Mouse (Mus musculus) C2C12 (cell line): ENCODE measurements around the gene Rnf186. TPM values are rescaled to one million over a fixed set of nuclear protein-coding genes. Genes with fewer than 3 reads are reported as not detected.

Experiments
- H3K27me3 ChIP-seq: one replicate; pipeline ENCODE4 v1.6.1; 2011; ENCODE audit not compliant: control insufficient read depth, insufficient read depth, insufficient read length
- H3K36me3 ChIP-seq: one replicate; pipeline ENCODE4 v1.6.1; 2011; ENCODE audit not compliant: control insufficient read depth, insufficient read depth
- H3K4me3 ChIP-seq: one replicate; pipeline ENCODE4 v1.5.1; 2011; ENCODE audit warnings: mild to moderate bottlenecking, control low read depth; ENCODE audit not compliant: poor library complexity, insufficient read depth, severe bottlenecking
- H3K79me2 ChIP-seq: one replicate; pipeline ENCODE4 v1.6.1; 2011; ENCODE audit not compliant: control insufficient read depth, insufficient read depth
- H3K79me3 ChIP-seq: one replicate; pipeline ENCODE4 v1.6.1; 2011; ENCODE audit warnings: low read depth, control low read depth
- H3ac ChIP-seq: one replicate; pipeline ENCODE3; 2011; ENCODE audit warnings: low read depth; ENCODE audit not compliant: control insufficient read depth, insufficient read length
- CEBPB ChIP-seq: IDR thresholded peaks from one replicate; pipeline ENCODE4 v1.6.1; 2011; ENCODE audit warnings: low read depth, mild to moderate bottlenecking, control low read depth, moderate library complexity
- CTCF ChIP-seq: IDR thresholded peaks from one replicate; pipeline ENCODE4 v1.5.1; 2011; ENCODE audit not compliant: control insufficient read depth, insufficient read depth, insufficient read length
- FOSL1 ChIP-seq: IDR thresholded peaks from one replicate; pipeline ENCODE4 v1.8.0; 2011; ENCODE audit warnings: mild to moderate bottlenecking, low read length; ENCODE audit not compliant: poor library complexity, insufficient read depth, severe bottlenecking
- MAX ChIP-seq: IDR thresholded peaks from one replicate; pipeline ENCODE4 v1.6.1; 2011; ENCODE audit warnings: mild to moderate bottlenecking, control low read depth
- MYOD1 ChIP-seq: IDR thresholded peaks from one replicate; pipeline ENCODE4 v1.6.1; 2011; ENCODE audit warnings: low read depth; ENCODE audit not compliant: control insufficient read depth, insufficient read length
- MYOG ChIP-seq: IDR thresholded peaks from one replicate; pipeline ENCODE4 v1.6.1; 2011; ENCODE audit not compliant: control insufficient read depth, insufficient read length; ENCODE audit errors: extremely low read depth
- USF1 ChIP-seq: IDR thresholded peaks from one replicate; pipeline ENCODE4 v1.6.1; 2011; ENCODE audit warnings: low read depth, mild to moderate bottlenecking, control low read depth, moderate library complexity
- polyA plus RNA-seq: library from polyadenylated mRNA; unstranded; fragments of >200 nt; fragmentation: generic; extraction: Trizol; gene quantifications from one replicate; pipeline ENCODE4 v1.2.1, GENCODE M21; 2012; ENCODE audit warnings: missing spikeins

Rnf186 gene
- polyA plus RNA-seq, 1 experiment = not detected

DNA sequence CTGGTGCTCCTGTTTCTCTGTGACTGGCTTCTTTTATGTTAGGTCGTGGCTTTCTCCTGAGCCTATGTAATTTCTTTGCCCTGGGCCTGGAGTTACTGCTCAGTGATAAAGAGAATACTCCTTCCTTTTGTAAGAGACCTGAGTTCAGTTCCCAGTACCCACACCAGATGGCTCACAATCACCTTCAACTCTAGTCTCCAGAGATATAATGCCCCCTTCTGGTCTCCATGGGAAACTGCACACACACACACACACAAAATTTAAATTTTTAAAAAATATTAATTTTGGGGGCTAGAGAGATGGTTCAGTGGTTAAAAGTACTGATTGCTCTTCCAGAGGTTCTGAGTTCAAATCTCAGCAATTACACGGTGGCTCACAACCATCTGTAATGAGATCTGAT, 18.7 kb upstream of the Rnf186 start:
- Histone ChIP-seq H3K79me2 (no peaks in the 10 kb centered on the region), H3K4me3 (no peak overlapping the region), H3ac (no peak overlapping the region), H3K27me3 (peaks cover 39% of the 10 kb centered on the region), H3K79me3 (no peaks in the 10 kb centered on the region), H3K36me3 (no peaks in the 10 kb centered on the region)
- TF ChIP-seq CEBPB (no peak), FOSL1 (no peak), MAX (no peak), MYOG (no peak), MYOD1 (no peak), CTCF (no peak)

DNA sequence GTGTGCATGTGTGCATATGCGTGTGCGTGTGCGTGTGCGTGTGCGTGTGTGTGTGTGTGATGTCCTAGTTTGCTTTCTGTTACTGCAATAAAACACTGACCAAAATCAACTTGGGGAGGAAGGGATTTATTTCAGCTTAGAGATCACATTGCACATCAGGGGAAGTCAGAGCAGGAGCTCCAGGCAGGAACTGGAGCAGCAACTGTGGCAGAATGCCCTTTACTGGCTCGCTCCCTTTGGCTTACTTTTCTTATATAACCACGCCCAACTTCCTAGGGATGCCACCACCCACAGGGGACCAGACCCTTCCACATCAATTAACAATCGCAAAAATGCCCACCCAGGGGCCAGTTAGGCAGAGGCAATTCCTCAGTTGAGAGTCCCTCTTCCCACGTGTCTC, 8.3 kb upstream of the Rnf186 start:
- Histone ChIP-seq H3K27me3 (peaks cover 43% of the 10 kb centered on the region), H3K79me3 (no peaks in the 10 kb centered on the region), H3K79me2 (no peaks in the 10 kb centered on the region), H3K4me3 (no peak overlapping the region), H3ac (no peak overlapping the region), H3K36me3 (no peaks in the 10 kb centered on the region)
- no peak for TF ChIP-seq MAX
- TF ChIP-seq CTCF = no peak
- no peak for TF ChIP-seq FOSL1
- TF ChIP-seq CEBPB = no peak
- TF ChIP-seq MYOD1 = no peak
- TF ChIP-seq USF1 = no peak
- no peak for TF ChIP-seq MYOG

DNA sequence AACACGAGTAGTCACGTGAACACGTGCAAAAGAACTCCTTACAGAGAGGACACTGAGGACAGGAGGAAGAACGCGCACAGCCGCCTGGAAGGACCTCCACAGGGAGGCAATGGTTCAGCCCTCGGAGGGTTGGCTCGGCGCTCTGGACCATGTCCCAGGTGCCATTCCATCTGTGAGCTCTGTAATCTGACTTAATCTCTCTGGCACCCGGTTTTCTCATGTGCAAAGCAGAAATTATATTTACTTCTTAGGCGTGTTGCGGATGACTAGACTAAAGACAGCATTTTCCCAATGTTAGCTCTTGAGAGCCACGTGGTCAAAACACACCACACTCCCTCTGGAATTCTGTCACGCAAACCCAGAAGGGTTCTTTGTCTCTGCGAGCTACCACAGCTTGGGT, 7.8 kb upstream of the Rnf186 start:
- Histone ChIP-seq H3K27me3 (peaks cover 43% of the 10 kb centered on the region), H3K79me2 (no peaks in the 10 kb centered on the region)
- no peak for TF ChIP-seq MYOD1
- TF ChIP-seq FOSL1 = no peak
- no peak for TF ChIP-seq CEBPB

DNA sequence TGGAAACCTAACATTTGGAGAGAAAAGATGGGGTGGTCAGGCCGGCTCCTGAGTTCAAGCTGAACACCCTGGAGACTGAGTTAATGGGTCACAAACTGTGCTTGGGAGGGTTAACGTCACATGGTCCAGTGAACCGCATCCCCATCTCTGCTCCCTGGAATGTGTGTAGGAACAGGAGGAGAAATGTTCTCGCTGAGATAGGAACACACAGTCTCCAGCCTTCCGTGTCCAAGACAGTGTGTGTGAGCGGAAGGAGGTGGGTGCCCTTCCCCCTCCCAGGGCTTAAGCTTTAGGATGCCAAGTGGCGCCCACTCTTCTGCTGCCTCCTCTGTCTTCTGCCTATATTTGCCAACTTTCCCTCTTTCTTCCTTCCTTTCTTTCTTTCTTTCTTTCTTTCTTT, 7.0 kb upstream of the Rnf186 start:
- Histone ChIP-seq H3K36me3 (no peaks in the 10 kb centered on the region), H3K79me2 (no peaks in the 10 kb centered on the region), H3K27me3 (peaks cover 43% of the 10 kb centered on the region), H3K4me3 (no peak overlapping the region), H3K79me3 (no peaks in the 10 kb centered on the region), H3ac (no peak overlapping the region)
- TF ChIP-seq CTCF (no peak), FOSL1 (no peak)

More for the DNA sequence above, 7.8 kb upstream of the Rnf186 start:
- no peaks in the 10 kb centered on the region for H3K79me3 ChIP-seq
- H3K36me3 ChIP-seq = no peaks in the 10 kb centered on the region
- no peak overlapping the region for H3K4me3 ChIP-seq
- H3ac ChIP-seq = no peak overlapping the region

DNA sequence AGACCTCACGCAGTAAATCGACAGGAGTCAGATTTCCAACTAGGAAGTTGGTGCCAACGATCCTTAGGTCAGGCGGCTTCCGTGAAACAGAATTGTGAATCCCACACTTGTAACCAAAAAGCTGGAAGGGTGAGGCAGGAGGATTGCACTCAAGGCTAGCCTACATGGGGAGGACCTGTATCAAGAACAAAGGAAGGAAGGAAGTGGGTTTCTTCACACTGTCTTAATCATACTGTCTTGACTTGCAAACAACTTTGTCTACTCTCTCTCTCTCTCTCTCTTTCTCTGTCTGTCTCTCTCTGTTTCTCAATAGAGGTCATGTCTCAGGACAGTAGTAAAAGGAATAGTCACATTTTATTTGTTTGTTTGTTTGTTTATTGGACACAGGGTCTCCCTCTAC, 4.2 kb upstream of the Rnf186 start:
- H3ac ChIP-seq = no peak overlapping the region
- no peak overlapping the region for H3K4me3 ChIP-seq
- no peaks in the 10 kb centered on the region for H3K79me3 ChIP-seq
- peaks cover 36% of the 10 kb centered on the region for H3K27me3 ChIP-seq
- no peaks in the 10 kb centered on the region for H3K36me3 ChIP-seq
- no peaks in the 10 kb centered on the region for H3K79me2 ChIP-seq
- TF ChIP-seq MYOD1 (no peak), USF1 (no peak), CTCF (no peak), FOSL1 (no peak), CEBPB (no peak), MYOG (no peak), MAX (no peak)

DNA sequence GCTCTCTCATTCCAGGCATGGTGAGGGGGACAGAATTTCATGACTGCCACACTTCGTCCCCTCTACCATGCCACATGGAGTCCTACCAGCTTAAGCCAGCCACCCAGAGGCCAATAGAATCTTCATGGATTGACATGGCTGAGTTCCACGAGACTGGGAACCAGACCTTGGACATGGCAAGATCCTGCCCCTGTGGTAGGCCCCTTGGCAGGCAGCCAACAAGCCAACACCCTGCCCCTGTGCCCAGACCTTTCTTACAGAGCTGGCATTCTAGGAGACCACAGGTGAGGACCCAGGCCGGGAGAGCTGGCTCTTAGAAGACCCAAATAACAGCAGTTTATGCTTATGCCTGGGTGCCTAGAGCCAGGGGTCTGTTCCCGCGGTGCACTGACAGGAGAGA, 1.0 kb upstream of the Rnf186 start:
- no peaks in the 10 kb centered on the region for H3K36me3 ChIP-seq
- TF ChIP-seq USF1 (no peak), CTCF (no peak), MAX (no peak), FOSL1 (no peak), MYOG (no peak)

More for the DNA sequence above, 1.0 kb upstream of the Rnf186 start:
- no peaks in the 10 kb centered on the region for H3K79me3 ChIP-seq
- H3ac ChIP-seq = no peak overlapping the region
- H3K4me3 ChIP-seq = no peak overlapping the region
- peaks cover 15% of the 10 kb centered on the region for H3K27me3 ChIP-seq
- H3K79me2 ChIP-seq = no peaks in the 10 kb centered on the region
